Mouse (Mus musculus) embryonic fibroblast, embryonic 13.5 days (primary cell): ENCODE measurements around the gene Noct.

Experiments used
- CTCF ChIP-seq: IDR thresholded peaks from 2 replicates; pipeline ENCODE4 v1.5.1; 2011; ENCODE audit warnings: mild to moderate bottlenecking, control low read depth, low read length, moderate library complexity, borderline replicate concordance; ENCODE audit not compliant: insufficient read depth
- POLR2A ChIP-seq: IDR thresholded peaks from 2 replicates; pipeline ENCODE4 v1.6.1; 2011; ENCODE audit warnings: low read depth, mild to moderate bottlenecking, control low read depth, low read length, moderate library complexity

- TF ChIP-seq POLR2A (no peak), CTCF (no peak)
These were observed 72.5 kb downstream of the Noct start for GRCm38 (mm10) chr3:51296790-51297189.
